Mouse (Mus musculus) ES-E14 (cell line): ENCODE measurements around the gene Tmprss7. TPM values are rescaled to one million over a fixed set of nuclear protein-coding genes. Genes with fewer than 3 reads are reported as not detected.

Source experiments
- DNase-seq: peaks from one replicate; pipeline ENCODE4 v3.0.0-alpha.2; 2013; ENCODE audit warnings: low read depth, low spot score
- H3K27ac ChIP-seq: 2 replicates; pipeline ENCODE4 v1.5.1; 2012; ENCODE audit warnings: low read depth, mild to moderate bottlenecking, low read length, moderate library complexity, mixed read lengths; ENCODE audit not compliant: poor library complexity, insufficient read depth, severe bottlenecking
- H3K36me3 ChIP-seq: 2 replicates; pipeline ENCODE4 v1.6.1; 2012; ENCODE audit warnings: mild to moderate bottlenecking, low read length, moderate library complexity, mixed read lengths; ENCODE audit not compliant: control insufficient read depth, poor library complexity, insufficient read depth, severe bottlenecking
- H3K4me1 ChIP-seq, 2 experiments: fragments of 150-350 bp in 1 of 2; sonication (generic) in 1 of 2; 2 replicates each; pipeline ENCODE4 v1.6.1; 2012; ENCODE audit warnings: low read length in 2 of 2, mild to moderate bottlenecking in 1 of 2, mixed read lengths in 1 of 2; ENCODE audit not compliant: control insufficient read depth in 2 of 2, insufficient read depth in 2 of 2, poor library complexity in 1 of 2
- H3K4me3 ChIP-seq, 2 experiments: fragments of 150-350 bp in 1 of 2; sonication (generic) in 1 of 2; 2 replicates each; pipeline ENCODE4 v1.5.1; 2012; ENCODE audit warnings: low read length in 2 of 2, low read depth in 1 of 2, mild to moderate bottlenecking in 1 of 2, mixed read lengths in 1 of 2; ENCODE audit not compliant: insufficient read depth in 1 of 2, poor library complexity in 1 of 2, severe bottlenecking in 1 of 2
- H3K9ac ChIP-seq: 2 replicates; pipeline ENCODE4 v1.6.1; 2012; ENCODE audit warnings: low read depth, mild to moderate bottlenecking, low read length, mixed read lengths; ENCODE audit not compliant: poor library complexity, insufficient read depth, severe bottlenecking
- H3K9me3 ChIP-seq: fragments of 150-350 bp; sonication (generic); 2 replicates; pipeline ENCODE4 v1.6.1; 2012; ENCODE audit warnings: low read depth, mild to moderate bottlenecking, low read length; ENCODE audit not compliant: control insufficient read depth, insufficient read depth
- CHD2 ChIP-seq: IDR thresholded peaks from 2 replicates; pipeline ENCODE4 v1.6.1; 2014; ENCODE audit warnings: mild to moderate bottlenecking, low read depth, low read length, inconsistent platforms
- HCFC1 ChIP-seq: IDR thresholded peaks from 2 replicates; pipeline ENCODE4 v1.6.1; 2012; ENCODE audit warnings: low read length, inconsistent platforms, borderline replicate concordance; ENCODE audit not compliant: insufficient read depth
- MAFK ChIP-seq: IDR thresholded peaks from 2 replicates; pipeline ENCODE4 v1.6.1; 2014; ENCODE audit warnings: mild to moderate bottlenecking, low read depth, low read length, inconsistent platforms; ENCODE audit not compliant: insufficient read depth
- ZC3H11A ChIP-seq: IDR thresholded peaks from 2 replicates; pipeline ENCODE4 v1.6.1; 2012; ENCODE audit warnings: low read depth, mild to moderate bottlenecking, inconsistent platforms, low read length, borderline replicate concordance
- ZNF384 ChIP-seq: IDR thresholded peaks from 2 replicates; pipeline ENCODE4 v1.6.1; 2012; ENCODE audit warnings: low read depth, low read length, inconsistent platforms
- in situ Hi-C, 2 experiments: fragments of 600-800 bp; cut with MboI; formaldehyde crosslinking; loops; one replicate each; pipeline ENCODE4 v1.15.1; 2025; ENCODE audit warnings: low sequenced_read_pairs in 2 of 2, inconsistent platforms in 1 of 2; ENCODE audit not compliant: unreplicated experiment in 2 of 2
- total RNA-seq: library from RNA; depleted of rRNA; stranded (reverse); fragments of 300-350 nt; gene quantifications from 2 replicates; pipeline ENCODE4 v1.2.3, GENCODE M21; 2012

Gene Tmprss7
- total RNA-seq, 1 experiment: 0.09 TPM

- Histone ChIP-seq H3K9me3 (no peaks in the 10 kb centered on the region), H3K4me1 (no peaks in the 10 kb centered on the region), H3K9ac (no peak overlapping the region), H3K4me3 (no peak overlapping the region), H3K27ac (no peak overlapping the region), H3K36me3 (no peaks in the 10 kb centered on the region)
- DNase-seq: no peak
- in situ Hi-C loops: no loop called here
- TF ChIP-seq HCFC1: no peak
- TF ChIP-seq CHD2: no peak
- TF ChIP-seq ZC3H11A: no peak
- TF ChIP-seq MAFK: no peak
Observed at GRCm38 (mm10) chr16:45624791-45625190, 68.7 kb downstream of the Tmprss7 start.

GRCm38 (mm10) chr16:45623230-45623629 is 70.2 kb downstream of the Tmprss7 start:
- DNase-seq: no peak
- Histone ChIP-seq H3K4me3 (no peak overlapping the region), H3K36me3 (no peaks in the 10 kb centered on the region), H3K9ac (no peak overlapping the region), H3K4me1 (no peaks in the 10 kb centered on the region), H3K9me3 (no peaks in the 10 kb centered on the region), H3K27ac (no peak overlapping the region)
- TF ChIP-seq MAFK (no peak), ZC3H11A (no peak), ZNF384 (no peak)
- in situ Hi-C loops: no loop called here

- DNase-seq: no peak
- H3K27ac ChIP-seq: no peak overlapping the region
- in situ Hi-C loops: no loop called here
- no peaks in the 10 kb centered on the region for H3K36me3 ChIP-seq
- no peaks in the 10 kb centered on the region for H3K9me3 ChIP-seq
- no peak overlapping the region for H3K4me3 ChIP-seq
- H3K4me1 ChIP-seq: no peaks in the 10 kb centered on the region
- no peak for TF ChIP-seq ZNF384
- no peak for TF ChIP-seq ZC3H11A
- TF ChIP-seq MAFK: no peak
- no peak for TF ChIP-seq HCFC1
- no peak for TF ChIP-seq CHD2
- no peak overlapping the region for H3K9ac ChIP-seq
Observed at GRCm38 (mm10) chr16:45619751-45620375, 73.6 kb downstream of the Tmprss7 start.

- Histone ChIP-seq H3K4me1 (peaks cover 0 to 3% of the 10 kb centered on the region in 2 experiments; a peak in 1 of 4 replicates), H3K9ac (no peak overlapping the region), H3K36me3 (no peaks in the 10 kb centered on the region), H3K27ac (no peak overlapping the region), H3K4me3 (no peak overlapping the region), H3K9me3 (no peaks in the 10 kb centered on the region)
- DNase-seq: no peak
- in situ Hi-C loops: no loop called here
- no peak for TF ChIP-seq CHD2
- TF ChIP-seq ZNF384: no peak
Observed at GRCm38 (mm10) chr16:45615944-45616343, 77.5 kb downstream of the Tmprss7 start.

GRCm38 (mm10) chr16:45613247-45613646 is 80.2 kb downstream of the Tmprss7 start:
- DNase-seq: no peak
- Histone ChIP-seq H3K9me3 (no peaks in the 10 kb centered on the region), H3K36me3 (no peaks in the 10 kb centered on the region), H3K4me1 (peaks cover 0 to 3% of the 10 kb centered on the region in 2 experiments; a peak in 1 of 4 replicates), H3K27ac (no peak overlapping the region), H3K4me3 (no peak overlapping the region), H3K9ac (no peak overlapping the region)
- in situ Hi-C loops: no loop called here
- TF ChIP-seq HCFC1: no peak
- no peak for TF ChIP-seq CHD2
- no peak for TF ChIP-seq ZC3H11A
